Mouse (Mus musculus) heart, postnatal 4 days (tissue): Measurements from ENCODE around the gene Dera. TPM values are rescaled to one million over a fixed set of nuclear protein-coding genes. Genes with fewer than 3 reads are reported as not detected.
A peak's percentile ranks its signal among the peaks of the same experiment; 100 is the strongest.
"Not testable (repeated sequence)": the region's sequence is repeated elsewhere in the genome, so short reads cannot be mapped to it uniquely, and the experiment has no call there.

Source experiments
- DNase-seq: peaks from one replicate; pipeline ENCODE4 v3.0.0; 2021
- total RNA-seq, 2 experiments: library from RNA; stranded (reverse); gene quantifications; 2 replicates each; pipeline ENCODE4 v1.2.3; 2021

The Dera gene
- 10 to 100 TPM; 20.5 to 23.2 TPM for total RNA-seq

DNA sequence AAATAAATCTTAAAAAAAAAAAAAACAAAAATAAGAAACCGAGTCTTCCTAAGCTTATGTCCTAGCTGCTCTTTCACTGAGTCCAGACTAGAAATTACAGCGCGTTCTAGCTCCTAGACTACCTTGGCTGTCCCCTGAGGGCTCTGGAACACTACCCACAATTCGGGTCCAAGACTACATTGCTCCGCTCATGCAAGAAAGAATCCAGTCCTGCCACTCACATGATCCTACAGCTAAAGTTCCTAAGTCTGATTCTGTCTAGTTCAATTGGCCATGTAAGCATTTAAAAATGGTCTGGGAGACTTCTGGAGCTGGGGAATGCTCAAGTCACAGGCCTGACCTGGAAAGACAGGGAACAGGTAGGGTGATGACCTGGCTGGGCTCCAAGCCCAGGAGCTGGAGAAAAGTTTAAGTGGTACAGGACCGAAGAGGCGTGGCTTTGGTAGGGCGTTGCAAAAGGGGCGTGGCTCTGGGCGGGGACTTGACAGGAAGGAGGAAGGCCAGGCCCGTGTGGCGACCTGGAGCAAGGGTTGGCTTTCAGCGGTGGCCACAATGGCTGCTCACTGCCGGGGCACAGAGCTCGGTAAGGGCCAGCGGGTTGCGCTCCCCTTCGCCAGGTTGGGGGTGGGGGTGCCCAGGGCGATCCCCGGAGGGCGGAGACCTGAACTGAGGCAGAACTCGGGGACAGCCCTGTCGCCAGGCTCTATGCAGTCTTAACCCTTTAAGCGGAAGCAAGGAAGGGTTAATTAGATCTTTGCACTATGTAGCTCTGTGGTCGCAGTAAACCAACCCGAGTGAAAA, at the start of gene Dera:
Gene Dera, plus strand, starts transcription at position 491 of the 801 bp plus-strand sequence.
- peak; percentile 91 for DNase-seq

DNA sequence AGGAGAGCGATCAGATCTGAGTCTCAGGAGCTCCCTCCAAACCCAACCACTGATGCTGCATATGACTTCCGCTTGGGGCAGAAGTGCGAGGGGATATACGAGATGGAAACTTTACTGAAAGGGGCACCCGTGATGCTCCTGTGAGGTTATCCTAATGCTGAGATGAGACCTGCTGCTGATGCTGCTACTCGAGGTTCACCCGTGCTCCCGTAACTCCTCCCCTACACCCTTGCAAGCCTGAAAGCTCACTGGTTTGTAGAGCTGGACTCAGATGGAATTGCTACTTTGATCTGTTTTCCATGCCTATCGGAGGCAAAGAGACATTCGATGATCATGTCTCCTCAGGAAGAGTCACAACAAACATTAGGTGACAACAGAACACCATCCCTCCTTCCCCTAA, 48.1 kb upstream of the Dera start:
- no peak for DNase-seq

- not testable (repeated sequence) for DNase-seq
Observed at GRCm38 (mm10) chr6:137708726-137709405, 45.5 kb upstream of the Dera start.

DNA sequence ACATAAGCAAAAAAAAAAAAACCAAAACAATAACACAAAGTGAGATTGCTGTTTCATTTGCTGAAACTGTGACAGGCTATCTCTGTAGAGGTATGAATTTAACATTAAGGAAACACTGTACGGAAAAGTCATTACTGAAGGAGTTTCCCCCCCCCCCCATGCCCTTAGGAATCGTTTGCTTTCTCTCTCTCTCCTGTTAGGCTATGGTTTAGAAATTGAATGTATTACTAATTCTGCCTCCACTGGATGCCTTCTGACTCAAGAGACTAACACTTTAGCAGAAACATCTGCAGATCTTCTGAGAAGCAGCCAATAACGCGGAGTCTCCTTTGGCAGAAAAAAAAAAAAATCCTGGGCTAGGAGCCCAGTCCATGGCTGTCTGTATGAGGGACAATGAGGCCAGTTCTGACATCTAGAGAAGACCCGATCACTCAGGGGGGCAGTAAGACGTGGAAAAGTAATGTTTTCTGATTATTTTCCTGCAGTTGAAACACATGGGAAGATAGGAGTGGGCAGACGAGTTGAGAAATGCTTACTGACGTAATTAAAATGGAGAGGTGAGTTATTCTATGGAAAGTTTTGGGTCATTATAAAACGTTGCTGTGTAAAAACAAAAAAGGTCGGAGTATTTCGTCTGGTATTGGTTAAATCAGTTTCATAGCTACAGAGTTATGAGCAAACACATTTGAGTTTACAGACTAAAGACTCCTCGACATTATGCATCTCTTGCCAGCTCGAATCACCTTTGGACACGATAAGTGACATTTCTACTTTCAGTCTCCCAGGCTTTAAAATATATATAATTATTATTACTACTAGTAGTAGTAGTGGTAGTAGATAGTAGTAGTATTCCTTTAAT, 43.9 kb upstream of the Dera start:
- DNase-seq, result peak; percentile 35

DNA sequence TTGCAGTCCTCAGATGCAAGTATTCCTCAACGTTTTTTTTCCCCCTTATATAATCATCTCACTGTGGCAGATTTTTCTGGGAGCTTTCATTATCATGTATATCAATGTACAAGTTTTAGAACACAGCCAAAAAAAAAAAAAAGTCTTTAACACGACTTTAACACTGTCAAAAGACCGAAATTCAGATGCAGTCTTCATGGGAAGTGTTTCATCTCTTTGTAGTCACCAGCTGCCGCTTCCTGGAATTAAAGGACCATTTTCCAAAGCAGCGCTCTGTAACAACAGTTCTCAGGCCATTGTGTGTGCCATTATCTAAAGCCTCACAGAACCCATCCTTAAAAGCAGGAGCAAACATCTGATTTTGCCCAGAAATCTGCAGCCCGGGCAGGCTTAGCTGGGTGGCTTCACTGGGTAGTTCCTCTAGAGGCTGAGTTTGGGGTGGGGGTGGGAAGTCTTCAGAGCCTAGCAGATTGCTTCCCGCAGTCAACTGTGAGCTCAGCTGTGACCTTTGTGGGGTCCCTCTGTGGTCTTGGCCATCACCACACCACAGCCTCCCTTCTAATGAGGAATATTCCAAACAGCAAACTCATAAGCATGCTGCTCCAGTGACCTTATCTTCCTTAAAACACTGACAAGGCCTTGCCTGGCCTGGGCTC, 41.6 kb upstream of the Dera start:
- DNase-seq, result no peak

GRCm38 (mm10) chr6:137713310-137713664, 41.1 kb upstream of the Dera start:
- DNase-seq, result no peak

- DNase-seq, result no peak
Observed at GRCm38 (mm10) chr6:137716802-137717201, 37.5 kb upstream of the Dera start.

DNA sequence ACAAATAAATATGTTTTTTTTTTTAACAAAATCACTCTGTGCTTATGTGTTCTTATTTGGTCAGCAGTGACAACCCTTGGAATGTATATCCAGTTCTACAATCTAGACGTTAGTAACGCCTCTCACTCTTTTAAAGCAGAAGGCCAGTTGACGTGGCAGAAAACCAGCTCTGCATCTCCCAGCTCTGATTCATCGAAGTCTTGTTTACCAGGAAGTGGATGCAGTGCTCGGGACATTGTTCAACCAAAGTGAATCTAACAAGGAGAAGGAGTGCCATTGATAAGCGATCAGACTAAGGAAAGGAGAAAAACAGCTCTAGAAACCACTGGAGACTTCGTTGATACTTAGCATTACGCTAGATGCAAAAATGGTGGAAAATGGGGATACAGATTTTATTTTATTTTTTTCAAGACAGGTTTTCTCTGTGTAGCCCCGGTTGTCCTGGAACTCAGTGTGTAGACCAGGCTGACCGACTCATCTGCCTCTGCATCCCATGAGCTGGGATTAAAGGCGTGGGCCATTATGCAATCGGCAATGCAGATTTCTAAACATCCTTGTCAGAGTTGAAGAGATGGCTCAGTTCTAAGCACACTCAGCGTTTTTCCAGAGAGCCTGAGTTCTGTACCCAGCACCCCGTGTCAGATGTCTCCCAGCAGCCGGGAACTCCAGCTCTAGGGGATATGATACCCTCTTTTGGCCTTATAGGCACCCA, 32.0 kb upstream of the Dera start:
- DNase-seq, result no peak

DNA sequence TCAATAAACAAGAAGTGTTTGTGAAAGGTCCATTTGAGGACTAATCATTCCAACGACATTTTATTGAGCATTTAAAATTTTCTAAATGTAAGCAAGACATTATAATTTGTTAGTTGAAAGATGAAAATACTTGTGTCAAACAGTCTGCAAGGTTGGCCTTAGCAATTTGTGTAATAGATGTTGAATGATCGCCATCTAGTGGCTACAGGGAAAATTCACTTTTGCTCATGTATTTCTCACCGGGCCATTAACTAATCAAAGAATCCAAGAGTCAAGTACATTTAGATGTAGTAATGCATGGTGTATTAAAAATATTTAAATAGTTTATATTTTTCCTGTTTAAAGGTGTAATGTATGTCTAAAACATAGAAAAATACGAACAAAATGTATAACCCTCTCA, 30.4 kb upstream of the Dera start:
- peak; percentile 44 for DNase-seq

DNA sequence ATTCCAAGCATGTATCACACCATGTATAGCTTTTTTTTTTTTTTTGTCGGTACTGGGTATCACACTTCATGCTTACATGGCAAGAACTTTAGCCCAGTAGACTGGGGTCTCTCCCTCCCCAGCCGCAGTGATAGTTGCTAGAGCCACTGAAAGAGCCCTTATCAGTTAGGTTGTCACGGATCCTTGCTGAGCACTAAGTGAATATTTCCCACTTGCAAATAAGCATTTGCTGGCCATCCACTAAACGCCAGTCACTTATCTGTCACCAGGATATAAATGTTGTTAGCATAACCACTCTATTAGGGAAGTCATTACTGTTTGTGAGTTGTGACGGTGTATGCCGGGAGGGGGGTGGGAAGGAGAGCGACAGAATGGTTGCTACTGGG, 19.9 kb upstream of the Dera start:
- no peak for DNase-seq

- peak; percentile 95 for DNase-seq
Observed at GRCm38 (mm10) chr6:137734846-137735609, 19.3 kb upstream of the Dera start, which contains the start of gene Strap. Gene Strap (plus strand): TSS chr6:137735078.

- no peak for DNase-seq
Observed at GRCm38 (mm10) chr6:137735671-137736238, 18.6 kb upstream of the Dera start.

- no peak for DNase-seq
Observed at GRCm38 (mm10) chr6:137740972-137741371, 13.4 kb upstream of the Dera start.

DNA sequence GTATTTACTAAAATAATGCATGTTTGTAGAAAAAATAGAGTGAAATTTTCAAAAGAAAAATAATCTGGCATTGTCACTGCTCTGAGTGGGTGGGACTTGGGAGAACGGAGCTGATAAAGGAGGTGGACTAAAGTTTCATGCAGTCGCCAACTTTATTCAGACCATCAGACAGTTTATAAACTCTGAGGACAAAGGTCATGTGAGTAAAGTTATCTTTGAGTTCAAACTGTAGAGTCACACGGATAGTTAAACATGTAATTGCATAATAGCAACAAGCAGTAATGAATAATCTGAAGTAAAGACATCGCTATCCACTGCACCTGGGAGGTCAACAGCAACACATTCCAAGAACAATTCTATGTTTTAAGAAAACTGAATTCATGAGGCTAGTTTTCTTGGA, 9.6 kb upstream of the Dera start:
- DNase-seq, result no peak

GRCm38 (mm10) chr6:137747174-137747928, 7.0 kb upstream of the Dera start:
- no peak for DNase-seq

DNA sequence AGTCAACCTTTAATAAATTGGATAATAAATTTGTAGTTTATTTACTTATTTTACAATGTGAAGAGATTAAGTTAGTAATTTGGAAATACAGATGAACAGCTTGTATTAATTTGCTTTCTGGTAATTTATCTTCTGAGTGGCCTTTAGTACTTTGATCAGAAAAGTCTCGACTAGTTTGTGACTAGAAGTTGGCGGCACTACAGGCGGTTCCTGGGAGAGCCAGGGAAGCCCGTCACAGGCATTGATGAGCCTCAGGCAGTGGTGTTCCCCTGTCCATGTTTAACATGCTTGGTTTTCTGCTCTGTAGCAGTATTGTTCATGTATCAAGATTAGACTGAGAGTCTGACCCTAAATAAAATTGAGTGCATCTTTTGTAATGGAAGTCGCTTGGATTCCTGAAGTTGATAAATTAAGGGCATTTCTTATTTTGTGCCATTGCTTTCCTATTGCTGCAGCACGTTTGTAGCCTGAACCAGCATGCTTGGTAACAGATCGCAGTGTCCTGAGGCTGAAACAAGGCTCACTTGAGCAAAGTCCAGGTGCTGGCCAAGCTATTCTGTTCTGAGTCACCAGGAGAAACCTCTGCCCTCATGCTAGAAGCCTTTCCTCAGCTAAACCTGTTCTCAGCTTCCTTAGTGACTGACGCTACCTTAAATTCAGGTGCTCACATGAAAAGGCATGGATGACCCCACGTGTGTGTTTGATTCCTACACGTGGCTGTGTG, 2.6 kb upstream of the Dera start:
- DNase-seq, result no peak

DNA sequence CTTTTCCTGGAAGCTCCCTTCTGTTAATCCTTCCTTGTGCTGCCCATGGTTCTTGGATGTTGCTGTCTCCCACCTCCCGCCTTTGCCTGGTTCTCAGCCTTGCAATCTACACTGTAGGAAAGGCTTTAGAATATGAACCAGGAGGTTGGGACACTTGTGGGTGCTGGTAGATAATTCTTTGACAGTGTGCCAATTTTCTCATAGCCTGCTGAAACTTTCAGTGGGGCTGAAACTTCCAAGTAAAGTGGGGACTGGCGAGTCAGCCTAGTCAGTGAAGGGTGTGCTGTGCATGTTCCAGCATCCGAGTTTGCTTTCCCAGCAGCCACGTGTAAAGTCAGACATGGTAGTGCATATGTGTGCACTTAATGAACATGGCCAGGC, 2.1 kb upstream of the Dera start:
- DNase-seq, result no peak

- no peak for DNase-seq
Observed at GRCm38 (mm10) chr6:137754857-137755232, 499 bp downstream of the Dera start.

GRCm38 (mm10) chr6:137756310-137756709, 2.0 kb downstream of the Dera start:
- DNase-seq, result peak; percentile 36
